Mouse (Mus musculus): Measurements from ENCODE around the gene Gm11444.

GRCm38 (mm10) chr11:85893400-85894135 is 43.4 kb upstream of the Gm11444 start:
- no peak for TF ChIP-seq CTCF (IDR thresholded peaks at IDR 0.05; ENCODE audit: insufficient read depth, low read depth, low read length)
- TF ChIP-seq POLR2A (IDR thresholded peaks at IDR 0.05; ENCODE audit: insufficient read depth, low read depth, low read length): no peak

Data from olfactory bulb, adult 2 months (tissue).